Mouse (Mus musculus) forebrain, embryonic 16.5 days (tissue): Measurements from ENCODE around the gene Ppp2r3c. TPM values are rescaled to one million over a fixed set of nuclear protein-coding genes. Genes with fewer than 3 reads are reported as not detected.
A peak's percentile ranks its signal among the peaks of the same experiment; 100 is the strongest.
"Not testable (repeated sequence)": the region's sequence is repeated elsewhere in the genome, so short reads cannot be mapped to it uniquely, and the experiment has no call there.

Experiments used
- ATAC-seq: fragments of 200-750 bp; cut with Nextera tagmentation; 2 replicates; pipeline ENCODE4 v1.8.0; 2017; ENCODE audit warnings: mild to moderate bottlenecking, moderate library complexity
- H3K27ac ChIP-seq: fragments of 300-500 bp; sonication (generic); 2 replicates; pipeline ENCODE4 v1.5.1; 2014; ENCODE audit warnings: low read length, control low read depth
- H3K27me3 ChIP-seq: fragments of 300-500 bp; sonication (generic); replicated peaks from 2 replicates; pipeline ENCODE4 v1.6.1; 2014; ENCODE audit warnings: low read length; ENCODE audit not compliant: control insufficient read depth, insufficient read depth
- H3K36me3 ChIP-seq: fragments of 300-500 bp; sonication (generic); 2 replicates; pipeline ENCODE4 v1.6.1; 2014; ENCODE audit not compliant: control insufficient read depth, insufficient read depth
- H3K4me1 ChIP-seq: fragments of 300-500 bp; sonication (generic); replicated peaks from 2 replicates; pipeline ENCODE4 v1.6.1; 2014; ENCODE audit warnings: low read length; ENCODE audit not compliant: control insufficient read depth, insufficient read depth
- H3K4me2 ChIP-seq: fragments of 300-500 bp; sonication (generic); 2 replicates; pipeline ENCODE4 v1.6.1; 2014; ENCODE audit warnings: mild to moderate bottlenecking, low read length, control low read depth
- H3K4me3 ChIP-seq: fragments of 300-500 bp; sonication (generic); replicated peaks from 2 replicates; pipeline ENCODE4 v1.5.1; 2014; ENCODE audit warnings: mild to moderate bottlenecking, low read length, control low read depth
- H3K9ac ChIP-seq: fragments of 300-500 bp; sonication (generic); replicated peaks from 2 replicates; pipeline ENCODE4 v1.6.1; 2014; ENCODE audit warnings: low read depth, low read length, control low read depth
- H3K9me3 ChIP-seq: fragments of 300-500 bp; sonication (generic); 2 replicates; pipeline ENCODE4 v1.6.1; 2016; ENCODE audit warnings: low read length; ENCODE audit not compliant: control insufficient read depth
- WGBS: fragments of 180-500 bp; shearing (Covaris S2); extraction: QIAGEN DNeasy Blood & Tissue Kit; methylation state at CpG from one replicate; pipeline ENCODE4 v1.1.7; 2014; 5-methylcytosine and 5-hydroxymethylcytosine counted together
- polyA plus RNA-seq: library from polyadenylated mRNA; unstranded; fragments of >200 nt; fragmentation: Nextera tagmentation; extraction: Ambion mirVana; gene quantifications from 2 replicates; pipeline ENCODE4 v1.2.1, GENCODE M21; 2015

Ppp2r3c gene
- polyA plus RNA-seq, 1 experiment from 2014 or later, result 23.2 TPM

- H3K4me3 ChIP-seq, result peak within 1 kb of the TSS; percentile 39
- peak; percentile 99 for ATAC-seq
- not testable (repeated sequence) for H3K27ac ChIP-seq, H3K9me3 ChIP-seq, H3K9ac ChIP-seq, H3K36me3 ChIP-seq, H3K27me3 ChIP-seq, H3K4me1 ChIP-seq, H3K4me2 ChIP-seq
- no CpG with 5 or more reads among the region's 57 CpGs for WGBS
Measured at GRCm38 (mm10) chr12:55229626-55230519, 72.9 kb downstream of the Ppp2r3c start, which contains the start of gene Srp54c. TSS of gene Srp54c (plus strand) at chr12:55230168.

Other genes with a start within 250 kb of the Ppp2r3c start
- 35.3 and 37.9 TPM in 2 replicates for gene 2700097O09Rik, start 222.9 kb downstream of the Ppp2r3c start, polyA plus RNA-seq
- 197 and 241 TPM in 2 replicates for gene Srp54a, start 222.7 kb downstream of the Ppp2r3c start, polyA plus RNA-seq
- gene Fam177a, start 178.5 kb downstream of the Ppp2r3c start, polyA plus RNA-seq, result 54.4 and 59.6 TPM in 2 replicates
- 67.5 and 68.5 TPM in 2 replicates for gene Srp54b, start 147.9 kb downstream of the Ppp2r3c start, polyA plus RNA-seq
- 1.1 TPM in 1 of 2 replicates, not detected in the other for gene 1700047I17Rik2, start 103.4 kb downstream of the Ppp2r3c start, polyA plus RNA-seq
- gene Srp54c, start 72.8 kb downstream of the Ppp2r3c start, polyA plus RNA-seq, result 80.8 and 90.3 TPM in 2 replicates
- gene 1110008L16Rik, start 3.4 kb downstream of the Ppp2r3c start, polyA plus RNA-seq, result 12.2 and 13.3 TPM in 2 replicates
- gene Psma6, start 81.2 kb upstream of the Ppp2r3c start, polyA plus RNA-seq, result 434 and 452 TPM in 2 replicates
- gene Nfkbia, start 189.6 kb upstream of the Ppp2r3c start, polyA plus RNA-seq, result 53.4 and 58.5 TPM in 2 replicates